Mouse (Mus musculus) adrenal gland, adult 18-20 months (tissue): ENCODE results near the gene Mrpl38. TPM values are rescaled to one million over a fixed set of nuclear protein-coding genes. Genes with fewer than 3 reads are reported as not detected.
A peak's percentile ranks its signal among the peaks of the same experiment; 100 is the strongest.
"Not testable (repeated sequence)": the region's sequence is repeated elsewhere in the genome, so short reads cannot be mapped to it uniquely, and the experiment has no call there.

Experiments
- DNase-seq, 2 experiments: peaks; one replicate each; pipeline ENCODE4 v3.0.0; 2021 to 2022; ENCODE audit warnings: low spot score in 2 of 2
- total RNA-seq, 2 experiments: library from RNA; stranded (reverse); gene quantifications; 1 replicate in 1 of 2; 2 replicates in 1 of 2; pipeline ENCODE4 v1.2.3; 2021

Gene Mrpl38
- total RNA-seq, 2 experiments from 2014 or later: 106 to 115 TPM

GRCm38 (mm10) chr11:116096213-116097108 lies 42.2 kb downstream of the Mrpl38 start:
- no peak for DNase-seq

- peak; percentile 40 to 47 for DNase-seq
Measured at GRCm38 (mm10) chr11:116095573-116095972, 43.1 kb downstream of the Mrpl38 start.

- peak in 1 of 2 experiments; percentile 25 for DNase-seq
Measured at GRCm38 (mm10) chr11:116093771-116094565, 44.7 kb downstream of the Mrpl38 start.

DNA sequence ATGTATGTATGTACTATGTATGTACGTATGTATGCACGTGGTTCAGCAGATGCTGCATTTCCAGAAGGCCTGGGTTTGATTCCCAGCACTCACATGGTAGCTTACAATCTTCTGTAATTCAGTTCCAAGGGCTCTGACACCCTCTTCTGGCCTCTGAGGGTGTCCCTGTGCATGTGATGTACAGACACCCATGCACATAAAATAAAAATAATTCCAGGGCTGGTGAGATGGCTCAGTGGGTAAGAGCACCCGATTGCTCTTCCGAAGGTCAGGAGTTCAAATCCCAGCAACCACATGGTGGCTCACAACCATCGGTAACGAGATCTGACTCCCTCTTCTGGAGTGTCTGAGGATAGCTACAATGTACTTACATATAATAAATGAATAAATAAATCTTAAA lies 45.7 kb downstream of the Mrpl38 start:
- DNase-seq: not testable (repeated sequence)

DNA sequence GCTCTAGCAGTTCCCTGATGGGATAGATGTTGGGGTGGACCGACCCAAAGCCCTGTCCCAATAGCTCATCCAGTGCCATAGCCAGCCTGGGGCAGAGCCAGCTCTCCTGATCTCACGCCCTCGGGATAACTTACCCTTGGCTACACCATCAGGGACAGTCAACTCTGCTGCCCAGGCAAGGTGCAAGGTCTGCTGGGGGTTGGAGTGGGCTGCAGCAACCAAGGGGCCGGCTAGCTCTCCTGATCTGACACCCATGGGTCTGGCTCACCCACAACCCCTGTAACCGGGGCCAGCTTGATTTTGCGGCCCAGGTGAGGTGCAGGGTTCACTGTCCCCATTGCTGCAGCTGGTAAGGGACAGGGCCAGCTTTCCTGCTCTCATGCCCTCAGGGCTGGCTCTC lies 47.1 kb downstream of the Mrpl38 start:
- no peak for DNase-seq

GRCm38 (mm10) chr11:116089545-116089944 lies 49.1 kb downstream of the Mrpl38 start:
- no peak for DNase-seq

GRCm38 (mm10) chr11:116088741-116089394 lies 49.8 kb downstream of the Mrpl38 start:
- DNase-seq: no peak

- DNase-seq: no peak
Measured at GRCm38 (mm10) chr11:116088188-116088587, 50.5 kb downstream of the Mrpl38 start.

- DNase-seq: peak; percentile 86 to 91
Measured at GRCm38 (mm10) chr11:116087194-116088130, 51.2 kb downstream of the Mrpl38 start.

GRCm38 (mm10) chr11:116086258-116087193 lies 52.1 kb downstream of the Mrpl38 start, which contains the start of gene Wbp2:
Wbp2 (minus strand) TSS chr11:116086995.
- peak; percentile 89 to 91 for DNase-seq

GRCm38 (mm10) chr11:116084166-116084565 lies 54.5 kb downstream of the Mrpl38 start:
- DNase-seq: no peak

DNA sequence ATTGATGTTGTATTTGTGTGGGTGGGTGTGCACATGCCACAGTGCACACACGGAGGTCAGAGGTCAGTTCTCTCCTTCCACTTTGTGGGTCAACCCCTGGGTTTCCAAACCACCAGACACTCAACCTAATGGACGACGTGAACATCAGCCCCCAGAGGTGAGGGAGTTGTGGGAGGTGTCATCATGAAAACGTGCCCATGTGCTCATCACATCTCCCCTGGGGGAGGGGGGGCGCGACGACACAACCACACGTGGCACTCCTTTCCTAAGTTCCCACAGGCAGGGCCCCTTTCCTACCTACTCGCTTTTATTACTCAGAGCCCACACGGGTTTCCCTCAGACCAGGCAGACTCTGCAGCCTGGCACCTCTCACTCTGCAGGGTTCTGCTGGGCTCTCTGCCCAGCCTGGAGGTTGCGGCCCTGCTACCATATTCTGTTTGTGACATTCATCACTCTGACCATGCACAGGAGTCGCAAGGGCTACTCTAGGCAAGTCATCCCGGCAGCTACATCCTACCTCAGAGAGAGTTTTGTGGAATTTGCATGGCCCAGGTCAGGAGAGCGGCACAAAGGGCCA lies 55.5 kb downstream of the Mrpl38 start:
- no peak for DNase-seq

Other genes with a start within 250 kb of the Mrpl38 start
- gene Smim5, start 238.9 kb downstream of the Mrpl38 start, total RNA-seq: under 1 TPM in 1 of 2 experiments, not detected in 1; 0.74 TPM
- gene Smim6, start 226.9 kb downstream of the Mrpl38 start, total RNA-seq: not detected
- 10 to 100 TPM; 37.3 to 47.6 TPM for gene Sap30bp, start 205.6 kb downstream of the Mrpl38 start, total RNA-seq
- 10 to 100 TPM; 17.1 to 27.1 TPM for gene Recql5, start 205.4 kb downstream of the Mrpl38 start, total RNA-seq
- gene Itgb4, start 164.2 kb downstream of the Mrpl38 start, total RNA-seq: 1 to 10 TPM; 3.1 to 3.7 TPM
- gene Galk1, start 126.1 kb downstream of the Mrpl38 start, total RNA-seq: 10 to 100 TPM; 26.8 to 33.1 TPM
- gene H3f3b, start 110.9 kb downstream of the Mrpl38 start, total RNA-seq: 100 to 1,000 TPM; 248 to 269 TPM
- 10 to 100 TPM; 16.2 to 19.2 TPM for gene Unk, start 108.5 kb downstream of the Mrpl38 start, total RNA-seq
- gene Unc13d, start 60.9 kb downstream of the Mrpl38 start, total RNA-seq: 1 to 10 TPM; 1.0 to 1.3 TPM
- gene Wbp2, start 51.9 kb downstream of the Mrpl38 start, total RNA-seq: 100 to 1,000 TPM; 163 to 187 TPM
- gene Trim47, start 11.7 kb downstream of the Mrpl38 start, total RNA-seq: 10 to 100 TPM; 14.6 to 23.5 TPM
- gene Trim65, start 7.7 kb downstream of the Mrpl38 start, total RNA-seq: 10 to 100 TPM; 12.9 to 13.1 TPM
- 10 to 100 TPM; 30.9 to 42.1 TPM for gene Fbf1, start 29.3 kb upstream of the Mrpl38 start, total RNA-seq
- gene Ten1, start 60.0 kb upstream of the Mrpl38 start, total RNA-seq: 10 to 100 TPM; 17.3 to 20.7 TPM
- gene Acox1, start 60.2 kb upstream of the Mrpl38 start, total RNA-seq: 100 to 1,000 TPM; 208 to 244 TPM
- 1 to 10 TPM in 1 of 2 experiments, under 1 TPM in 1; 0.56 to 1.0 TPM for gene Evpl, start 99.2 kb upstream of the Mrpl38 start, total RNA-seq
- 10 to 100 TPM; 72.8 to 75.2 TPM for gene Srp68, start 135.3 kb upstream of the Mrpl38 start, total RNA-seq
- gene Galr2, start 142.1 kb upstream of the Mrpl38 start, total RNA-seq: under 1 TPM; 0.20 to 0.29 TPM
- 10 to 100 TPM; 53.4 to 54.2 TPM for gene Exoc7, start 168.4 kb upstream of the Mrpl38 start, total RNA-seq
- gene Foxj1, start 196.5 kb upstream of the Mrpl38 start, total RNA-seq: under 1 TPM; 0.10 to 0.13 TPM